Mouse (Mus musculus): Measurements from ENCODE around the gene Shkbp1. TPM values are rescaled to one million over a fixed set of nuclear protein-coding genes. Genes with fewer than 3 reads are reported as not detected.

Gene Shkbp1
- polyA plus RNA-seq, 2 experiments: 30.5 to 58.7 TPM

DNA sequence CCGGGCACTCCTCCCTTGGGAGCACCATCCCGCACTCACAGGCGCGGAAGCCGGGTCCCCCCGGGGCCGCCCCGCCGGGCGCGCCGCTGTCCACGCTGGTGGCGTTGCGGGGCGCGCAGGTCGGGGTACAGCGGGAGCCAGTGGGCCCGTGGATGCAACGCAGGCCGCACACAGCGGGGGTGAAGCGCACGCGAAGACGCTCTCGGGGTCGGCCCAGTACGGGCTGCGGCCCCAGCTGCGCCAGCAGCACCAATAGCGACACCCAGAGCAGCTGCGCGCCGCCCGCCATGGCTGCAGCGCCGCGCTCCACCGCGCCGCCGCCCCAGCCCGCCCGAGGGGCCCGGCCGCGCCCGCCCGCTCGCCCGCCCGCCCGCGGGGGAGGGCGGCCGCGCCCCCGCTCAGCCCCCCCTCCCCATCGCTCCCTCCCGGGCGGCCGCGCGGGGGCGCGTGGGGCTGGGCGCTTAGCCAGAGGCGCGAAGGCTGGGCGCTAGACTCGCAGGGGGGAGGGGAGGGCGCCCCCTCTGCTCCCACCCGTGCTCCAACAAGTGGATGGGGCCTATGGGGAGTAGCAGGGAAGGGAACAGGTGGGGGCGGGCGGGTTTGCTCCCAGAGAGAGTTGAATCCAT lies 22.4 kb downstream of the Shkbp1 start:
- 5% methylated on average over 70 of the region's 77 CpGs for WGBS
- DNase-seq (ENCODE audit: low spot score): no peak
- no peak for TF ChIP-seq POLR2A (IDR thresholded peaks at IDR 0.05; ENCODE audit: borderline replicate concordance, extremely low read depth, insufficient read depth, insufficient read length)

DNA sequence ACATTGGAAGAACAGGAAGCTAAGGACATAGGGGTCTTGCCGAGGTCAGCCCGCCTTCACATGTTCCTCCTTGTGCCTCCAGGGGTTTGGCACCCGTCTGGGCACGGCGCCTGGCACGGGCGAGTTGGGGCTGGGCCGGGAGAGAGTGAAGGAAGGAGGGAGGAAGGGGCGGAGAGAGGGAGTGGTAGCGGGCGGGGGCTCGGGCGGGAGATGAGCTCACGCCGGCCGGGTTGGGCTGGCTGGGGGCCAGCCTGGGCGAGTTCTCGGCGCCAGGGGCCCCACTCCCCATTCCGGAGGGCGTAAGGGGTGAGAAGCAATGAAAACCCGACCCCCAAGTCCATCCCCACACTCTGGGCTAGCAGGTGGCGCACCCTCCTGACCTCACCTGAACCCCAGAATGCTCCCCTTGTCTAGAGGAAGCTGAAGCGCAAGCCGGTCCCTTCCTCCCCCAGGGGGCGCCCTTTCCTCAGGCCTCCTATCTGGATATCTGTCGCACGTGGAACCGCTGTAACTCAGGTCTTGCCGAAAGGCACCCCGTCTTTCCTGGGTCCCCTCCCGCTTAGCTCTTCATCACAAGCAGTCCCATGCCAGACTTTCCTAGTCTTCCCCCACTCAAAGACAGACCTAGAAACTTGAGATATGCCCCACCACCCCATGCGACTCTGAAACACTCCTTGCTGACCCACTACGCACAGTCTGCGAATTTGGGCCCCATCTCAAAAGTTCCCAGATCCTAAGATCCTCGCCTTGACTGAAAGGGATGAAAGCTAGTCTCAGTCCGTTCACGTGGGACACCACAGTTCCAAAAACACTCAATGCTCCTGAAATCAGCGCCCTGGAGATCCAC lies 23.2 kb downstream of the Shkbp1 start:
- no peaks in the 10 kb centered on the region for H3K9me3 ChIP-seq (ENCODE audit: control insufficient read depth, low read length)
- peaks cover under 1% of the 10 kb centered on the region; the same call in 1 of the 2 replicates for H3K36me3 ChIP-seq (ENCODE audit: control insufficient read depth, insufficient read depth, low read length)
- DNase-seq (ENCODE audit: low spot score) (peak; percentile 91), ATAC-seq (ENCODE audit: low FRiP score, low read depth) (no peak)
- no peak for TF ChIP-seq POLR2A (IDR thresholded peaks at IDR 0.05; ENCODE audit: borderline replicate concordance, extremely low read depth, insufficient read depth, insufficient read length)
- peaks cover 61% of the 10 kb centered on the region for H3K27me3 ChIP-seq (ENCODE audit: control insufficient read depth, insufficient read depth, low read length)
- peak overlapping the region; percentile 94 for H3K4me2 ChIP-seq (replicated peaks; ENCODE audit: low read depth, low read length, severe bottlenecking)
- 2% methylated on average over 32 of the region's 39 CpGs for WGBS
- peaks cover 49% of the 10 kb centered on the region for H3K4me1 ChIP-seq (ENCODE audit: control insufficient read depth, insufficient read depth, low read length)
- H3K27ac ChIP-seq (replicated peaks; ENCODE audit: low read depth, low read length): 0 out of 2 replicates have a peak overlapping the region, but pooled peaks have one; percentile 30
- H3K4me3 ChIP-seq (replicated peaks; ENCODE audit: low read length): peak overlapping the region; percentile 50
- H3K9ac ChIP-seq (ENCODE audit: low read depth, low read length, severe bottlenecking): peak overlapping the region; percentile 63

More for the DNA sequence above, 22.4 kb downstream of the Shkbp1 start:
- Histone ChIP-seq H3K27ac (replicated peaks; ENCODE audit: low read depth, low read length) (0 out of 2 replicates have a peak overlapping the region, but pooled peaks have one; percentile 30), H3K9me3 (ENCODE audit: control insufficient read depth, low read length) (no peaks in the 10 kb centered on the region), H3K4me3 (replicated peaks; ENCODE audit: low read length) (peak overlapping the region; percentile 50), H3K4me1 (ENCODE audit: control insufficient read depth, insufficient read depth, low read length) (peaks cover 49% of the 10 kb centered on the region), H3K9ac (ENCODE audit: low read depth, low read length, severe bottlenecking) (peak overlapping the region; percentile 63), H3K4me2 (replicated peaks; ENCODE audit: low read depth, low read length, severe bottlenecking) (peak overlapping the region; percentile 94), H3K36me3 (ENCODE audit: control insufficient read depth, insufficient read depth, low read length) (no peaks in the 10 kb centered on the region), H3K27me3 (ENCODE audit: control insufficient read depth, insufficient read depth, low read length) (peaks cover 60% of the 10 kb centered on the region)
- no peak for ATAC-seq (ENCODE audit: low FRiP score, low read depth)

DNA sequence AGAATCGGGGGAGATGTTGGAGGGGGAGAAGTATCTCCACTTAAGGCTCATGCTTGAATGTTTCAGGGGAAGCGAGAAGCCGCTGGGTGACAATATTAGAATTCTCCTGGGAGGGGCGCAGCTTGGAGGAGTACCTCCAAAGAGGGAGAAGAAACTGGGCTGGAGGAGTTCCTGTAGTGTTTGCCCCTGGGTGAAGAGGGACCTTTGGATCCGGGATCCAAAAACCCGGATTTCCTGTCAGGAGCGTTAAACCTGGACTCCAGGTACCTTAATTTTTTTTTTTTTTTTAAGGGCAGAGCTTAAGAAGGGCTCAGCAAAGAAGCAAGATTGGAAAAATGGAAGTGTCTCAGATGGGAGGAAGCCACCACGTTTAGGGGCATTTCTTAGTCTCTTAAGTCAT lies 24.0 kb downstream of the Shkbp1 start:
- Histone ChIP-seq H3K4me3 (replicated peaks; ENCODE audit: low read length) (peak overlapping the region; percentile 50), H3K4me2 (replicated peaks; ENCODE audit: low read depth, low read length, severe bottlenecking) (peak overlapping the region; percentile 94), H3K36me3 (ENCODE audit: control insufficient read depth, insufficient read depth, low read length) (peaks cover 5% of the 10 kb centered on the region; the same call in 1 of the 2 replicates), H3K9ac (ENCODE audit: low read depth, low read length, severe bottlenecking) (no peak overlapping the region), H3K4me1 (ENCODE audit: control insufficient read depth, insufficient read depth, low read length) (peaks cover 46% of the 10 kb centered on the region), H3K27me3 (ENCODE audit: control insufficient read depth, insufficient read depth, low read length) (peaks cover 68% of the 10 kb centered on the region), H3K9me3 (ENCODE audit: control insufficient read depth, low read length) (no peaks in the 10 kb centered on the region), H3K27ac (replicated peaks; ENCODE audit: low read depth, low read length) (no peak overlapping the region; the same call in 1 of the 2 replicates)
- no peak for TF ChIP-seq POLR2A (IDR thresholded peaks at IDR 0.05; ENCODE audit: borderline replicate concordance, extremely low read depth, insufficient read depth, insufficient read length)
- no peak for ATAC-seq (ENCODE audit: low FRiP score, low read depth)
- WGBS: 5% methylated on average over 8 of the region's 8 CpGs
- DNase-seq (ENCODE audit: low spot score): no peak

DNA sequence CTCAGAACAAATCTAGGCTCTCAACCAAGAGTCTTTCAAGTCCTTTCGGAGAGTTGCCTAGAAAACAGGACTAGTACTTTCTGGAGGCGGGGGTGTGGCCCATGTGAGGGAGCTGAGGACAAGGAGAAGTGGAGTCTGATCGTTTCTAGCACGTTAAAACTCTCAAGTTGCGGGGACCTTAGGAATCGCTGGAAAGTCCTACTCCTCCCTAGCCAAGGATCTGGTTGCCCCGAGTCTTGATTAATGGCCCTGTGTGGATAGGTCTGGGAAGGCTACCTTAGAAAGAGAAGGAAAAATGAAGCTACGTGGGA lies 24.3 kb downstream of the Shkbp1 start:
- peaks cover 72% of the 10 kb centered on the region for H3K27me3 ChIP-seq (ENCODE audit: control insufficient read depth, insufficient read depth, low read length)
- peak overlapping the region; percentile 94 for H3K4me2 ChIP-seq (replicated peaks; ENCODE audit: low read depth, low read length, severe bottlenecking)
- peaks cover 46% of the 10 kb centered on the region for H3K4me1 ChIP-seq (ENCODE audit: control insufficient read depth, insufficient read depth, low read length)
- ATAC-seq (ENCODE audit: low FRiP score, low read depth) (no peak), DNase-seq (ENCODE audit: low spot score) (no peak)
- H3K9ac ChIP-seq (ENCODE audit: low read depth, low read length, severe bottlenecking): 0 out of 2 replicates have a peak overlapping the region, but pooled peaks have one; percentile 40
- no peaks in the 10 kb centered on the region for H3K9me3 ChIP-seq (ENCODE audit: control insufficient read depth, low read length)
- peak overlapping the region; percentile 50 for H3K4me3 ChIP-seq (replicated peaks; ENCODE audit: low read length)
- peaks cover 5% of the 10 kb centered on the region; the same call in 1 of the 2 replicates for H3K36me3 ChIP-seq (ENCODE audit: control insufficient read depth, insufficient read depth, low read length)
- TF ChIP-seq POLR2A (IDR thresholded peaks at IDR 0.05; ENCODE audit: borderline replicate concordance, extremely low read depth, insufficient read depth, insufficient read length): no peak
- WGBS: 3% methylated on average over 8 of the region's 8 CpGs
- H3K27ac ChIP-seq (replicated peaks; ENCODE audit: low read depth, low read length): no peak overlapping the region; the same call in 1 of the 2 replicates
